Mouse (Mus musculus) cerebellum, postnatal 10 days (tissue): Measurements from ENCODE around the gene Tuba3b.

ENCODE experiments used
- DNase-seq, 2 experiments: peaks; one replicate each; pipeline ENCODE4 v3.0.0; 2021; ENCODE audit warnings: mixed read lengths in 2 of 2

Tuba3b gene

DNA sequence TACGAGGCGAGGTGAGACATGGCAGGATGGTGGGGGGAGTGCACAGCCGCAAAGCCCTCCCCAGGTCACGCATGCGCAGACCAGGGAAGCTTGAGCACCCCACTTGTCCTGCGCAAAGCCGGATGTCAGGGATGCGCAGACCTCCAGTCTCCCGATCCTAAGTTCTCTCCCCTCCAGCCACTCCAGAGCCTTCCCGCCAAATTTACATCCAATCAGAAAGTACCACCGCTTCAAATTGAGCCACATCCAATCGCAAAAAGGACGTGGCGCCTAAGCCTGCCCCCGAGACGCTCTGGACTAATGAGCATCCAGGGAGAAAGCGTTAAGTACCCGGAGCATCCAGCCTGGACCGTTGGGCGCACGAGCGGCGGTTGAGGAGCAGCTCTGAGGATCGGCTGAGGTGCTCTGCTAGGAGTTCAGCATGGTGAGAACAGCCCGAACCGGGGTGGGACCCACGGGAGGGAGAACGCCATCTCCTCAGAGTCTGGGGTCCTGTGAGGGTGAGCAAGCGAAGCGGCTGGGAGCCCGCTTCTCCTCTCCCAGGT is at the start of gene Tuba3b:
Tuba3b (plus strand) TSS at position 92 of the 545 bp plus-strand sequence.
- no peak for DNase-seq

- DNase-seq, result peak in 1 of 2 experiments; percentile 16
These were observed 48.3 kb upstream of the Tuba3b start for GRCm38 (mm10) chr6:145567296-145567695.

- DNase-seq, result peak in 1 of 2 experiments; percentile 30
These were observed 47.7 kb upstream of the Tuba3b start for GRCm38 (mm10) chr6:145567832-145568231.

DNA sequence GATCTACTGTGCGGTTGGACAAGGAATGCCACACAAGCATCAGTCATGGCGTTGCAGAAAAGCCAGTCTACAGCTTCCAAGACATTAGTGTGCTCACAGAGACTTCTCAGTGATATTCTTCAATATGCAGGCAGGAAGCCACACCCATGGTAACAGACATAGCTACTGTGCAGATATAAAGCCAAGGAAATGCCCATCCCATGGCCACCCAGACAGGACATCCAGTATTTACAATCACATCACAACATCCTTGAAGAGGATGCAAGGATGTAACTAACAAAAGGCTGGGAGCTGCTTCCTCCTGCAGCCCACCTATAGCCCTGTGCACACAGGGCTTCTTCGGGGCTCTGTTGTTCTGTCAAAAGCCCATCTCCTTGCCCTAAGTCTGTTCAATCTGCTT is 46.9 kb upstream of the Tuba3b start:
- no peak for DNase-seq

DNA sequence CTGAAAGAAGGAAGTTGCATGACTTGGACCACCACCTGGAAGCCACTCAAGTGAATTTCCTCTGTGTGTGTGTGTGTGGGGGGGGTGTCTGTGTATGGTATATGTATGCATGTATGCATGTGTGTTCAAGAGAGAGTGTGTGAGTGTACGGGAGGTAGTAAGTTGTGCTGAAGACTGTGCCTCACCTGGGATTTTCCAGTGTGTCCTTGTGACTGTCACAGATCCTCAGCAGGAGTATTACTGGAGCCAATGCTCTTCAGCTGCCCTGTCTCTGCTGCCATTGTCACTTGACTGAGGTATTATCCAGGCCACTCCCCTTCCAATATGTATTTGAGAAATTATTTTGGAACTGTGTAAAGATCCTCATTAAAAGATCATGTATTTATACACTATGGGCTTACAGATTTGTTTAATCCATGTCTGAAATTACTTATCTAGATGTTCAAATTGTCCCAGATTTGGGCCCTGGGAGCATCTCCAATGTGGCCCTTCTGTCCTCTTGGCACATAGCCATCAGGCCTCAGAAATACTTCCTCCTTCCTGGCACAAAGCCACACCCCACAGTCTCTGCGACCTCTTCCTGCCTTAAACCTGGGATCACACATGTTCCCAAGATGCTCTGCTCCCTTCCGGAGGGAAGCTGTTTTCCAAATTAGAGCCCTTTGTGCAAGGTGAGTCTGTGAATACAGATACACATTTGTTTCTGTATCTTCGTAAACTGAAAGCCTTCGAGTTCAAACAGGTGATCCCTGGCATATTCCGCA is 42.1 kb upstream of the Tuba3b start:
- DNase-seq, result peak; percentile 89

DNA sequence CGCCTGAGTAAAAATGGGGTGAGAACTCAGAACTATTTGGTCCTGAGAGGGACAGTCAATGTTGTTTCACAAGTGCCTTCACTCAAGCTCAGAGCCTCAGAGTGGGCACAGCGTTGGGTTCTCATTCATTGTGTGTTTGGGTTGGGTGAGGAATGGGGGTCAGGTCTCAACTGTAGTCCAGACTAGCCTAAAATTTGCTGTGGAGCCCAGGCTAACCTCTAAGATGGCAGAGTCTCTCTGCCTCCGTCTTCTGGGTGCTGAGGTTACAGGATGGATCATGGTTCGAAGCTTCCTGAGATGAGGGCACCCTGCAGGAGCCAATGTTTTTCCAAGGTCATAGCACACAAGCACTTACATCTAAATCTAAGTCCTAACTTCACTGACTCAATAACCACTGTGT is 38.8 kb upstream of the Tuba3b start:
- no peak for DNase-seq

DNA sequence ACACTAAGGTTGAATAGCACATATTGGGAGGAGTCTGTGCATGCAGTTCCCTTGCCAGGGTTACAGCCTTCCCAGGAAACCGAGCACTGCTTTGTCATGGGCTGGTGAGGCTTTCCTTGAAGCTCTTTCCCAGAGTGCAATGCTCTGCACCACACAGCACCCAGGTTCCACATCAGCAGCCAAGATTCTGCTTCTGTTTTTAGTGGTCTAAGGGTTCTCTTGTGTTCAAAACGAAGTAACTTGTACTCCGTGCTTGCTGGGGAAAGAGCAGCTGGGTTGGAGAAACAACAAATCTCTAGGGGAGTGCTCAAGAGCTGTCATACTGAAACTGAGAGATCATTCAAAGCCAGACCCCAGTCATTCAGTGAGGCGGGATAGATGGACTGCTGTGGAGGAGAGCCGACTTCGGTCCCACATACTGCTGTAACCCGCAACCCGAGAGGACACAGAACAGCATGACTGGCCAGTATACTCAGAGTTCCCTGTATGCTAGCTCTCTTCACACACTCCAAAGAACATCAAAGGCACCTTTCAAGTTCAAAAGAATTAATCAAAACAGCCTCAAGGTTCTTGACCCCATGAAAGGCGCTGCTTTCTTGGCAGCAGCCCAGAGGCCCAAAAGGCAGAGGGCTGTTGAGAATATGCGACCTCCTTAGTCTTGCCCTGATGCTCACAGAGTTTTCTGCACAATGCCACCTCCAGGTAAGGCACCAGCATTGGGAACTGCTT is 36.9 kb upstream of the Tuba3b start:
- DNase-seq, result peak in 1 of 2 experiments; percentile 36

DNA sequence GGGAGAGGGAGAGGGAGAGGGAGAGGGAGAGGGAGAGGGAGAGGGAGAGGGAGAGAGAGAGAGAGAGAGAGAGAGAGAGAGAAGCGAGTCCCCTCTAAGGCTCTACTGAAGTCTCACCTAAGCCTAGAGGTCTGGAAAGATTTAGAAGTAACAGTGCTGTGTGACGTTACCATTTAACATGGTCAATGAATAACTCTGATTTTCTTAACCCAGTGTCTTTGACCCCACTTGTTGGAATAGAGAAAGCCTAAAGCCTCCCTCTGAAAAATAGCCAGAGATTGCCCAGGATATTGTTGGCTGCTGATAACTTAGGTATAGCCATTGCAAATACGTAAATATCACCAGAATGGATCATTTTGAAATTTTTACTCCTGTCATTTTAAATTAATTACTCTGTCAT is 35.8 kb upstream of the Tuba3b start:
- no peak for DNase-seq

GRCm38 (mm10) chr6:145581366-145582170 is 34.0 kb upstream of the Tuba3b start:
- DNase-seq, result peak in 1 of 2 experiments; percentile 34

DNA sequence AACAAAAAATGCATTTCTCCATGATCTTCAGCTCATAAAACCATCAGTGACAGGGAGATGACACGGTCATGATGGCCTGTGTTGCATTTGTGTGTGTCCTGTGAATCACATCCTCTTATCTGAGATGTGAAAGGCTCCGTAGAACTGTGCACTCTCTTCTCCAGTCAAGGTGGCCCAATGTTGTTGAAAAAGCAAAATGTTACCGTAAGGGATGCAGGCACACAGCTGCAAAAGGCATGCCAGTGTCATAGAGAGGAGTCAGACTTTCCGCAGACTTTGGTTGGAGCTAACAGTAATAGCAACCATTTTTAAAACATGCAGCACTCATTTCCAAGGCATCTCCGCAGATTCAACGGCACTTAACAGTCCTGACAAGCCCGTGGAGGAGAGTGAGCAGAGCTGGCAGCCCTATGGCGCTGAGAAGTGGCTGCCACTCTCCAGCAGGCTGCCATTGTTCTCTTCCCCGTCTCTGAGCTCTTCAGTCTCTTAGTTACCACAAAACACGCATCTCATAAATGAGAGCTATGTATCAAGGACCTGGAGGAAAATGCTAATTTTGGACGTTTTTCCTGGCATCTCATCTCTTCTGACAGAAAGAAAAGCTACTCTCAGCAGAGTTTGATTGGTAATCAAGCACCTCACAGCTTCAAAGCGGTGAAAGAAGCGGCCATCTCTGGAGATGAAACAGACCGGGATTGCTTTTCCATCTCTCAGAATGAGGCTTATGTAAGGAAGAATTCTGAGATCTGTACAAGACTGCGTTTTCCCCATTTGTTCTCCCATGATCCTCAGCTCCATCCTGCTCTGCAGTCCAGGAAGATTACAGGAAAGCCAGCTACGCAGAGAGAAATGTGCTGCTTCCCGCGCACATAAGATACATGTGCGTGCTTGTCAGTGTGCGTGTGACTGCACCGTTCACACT is 30.2 kb upstream of the Tuba3b start:
- DNase-seq, result no peak

- DNase-seq, result no peak
These were observed 24.9 kb upstream of the Tuba3b start for GRCm38 (mm10) chr6:145590501-145591293.

DNA sequence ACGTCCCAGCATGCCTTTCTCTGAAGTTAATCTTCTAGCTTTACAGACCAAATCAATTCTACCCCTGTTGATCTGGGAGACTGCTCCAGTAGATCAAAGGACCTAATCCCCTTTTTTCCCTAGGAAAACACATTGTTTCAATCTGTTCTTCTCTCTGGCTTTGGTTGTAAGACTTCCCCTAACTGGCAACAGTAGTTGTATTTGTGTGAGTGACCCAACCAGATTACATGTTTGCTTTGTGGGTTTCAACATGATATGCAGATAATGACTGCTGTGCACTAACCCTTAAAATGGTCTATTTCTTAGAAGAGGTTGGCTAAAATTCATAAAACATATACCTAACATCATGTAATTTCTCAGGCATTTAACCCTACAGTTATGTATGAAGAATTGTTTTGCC is 24.0 kb upstream of the Tuba3b start:
- DNase-seq, result no peak

GRCm38 (mm10) chr6:145592036-145592435 is 23.5 kb upstream of the Tuba3b start:
- DNase-seq, result peak in 1 of 2 experiments; percentile 48

GRCm38 (mm10) chr6:145592531-145592998 is 23.0 kb upstream of the Tuba3b start:
- peak; percentile 54 to 55 for DNase-seq

GRCm38 (mm10) chr6:145593991-145594390 is 21.6 kb upstream of the Tuba3b start:
- DNase-seq, result no peak

GRCm38 (mm10) chr6:145595905-145596304 is 19.7 kb upstream of the Tuba3b start:
- no peak for DNase-seq

GRCm38 (mm10) chr6:145598794-145599555 is 16.6 kb upstream of the Tuba3b start:
- DNase-seq, result peak; percentile 66 to 74

DNA sequence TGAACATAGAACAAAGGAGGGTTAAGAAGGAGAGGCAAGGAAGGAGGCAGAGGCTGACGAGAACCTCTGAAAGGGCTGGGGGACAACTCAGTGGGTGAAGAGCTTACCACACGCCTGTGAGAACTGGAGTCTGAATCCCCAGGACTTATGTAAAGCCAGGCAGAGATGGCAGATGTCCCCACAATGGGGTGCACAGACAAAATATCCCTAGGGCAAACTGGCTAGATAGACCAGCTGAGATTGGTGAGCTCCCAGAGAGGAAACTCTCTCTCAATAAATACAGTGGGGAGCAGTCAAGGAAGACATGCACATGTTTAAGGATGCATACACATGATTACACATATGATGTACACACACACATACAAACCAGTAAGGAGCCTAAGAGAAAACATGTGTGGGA is 11.4 kb upstream of the Tuba3b start:
- no peak for DNase-seq

DNA sequence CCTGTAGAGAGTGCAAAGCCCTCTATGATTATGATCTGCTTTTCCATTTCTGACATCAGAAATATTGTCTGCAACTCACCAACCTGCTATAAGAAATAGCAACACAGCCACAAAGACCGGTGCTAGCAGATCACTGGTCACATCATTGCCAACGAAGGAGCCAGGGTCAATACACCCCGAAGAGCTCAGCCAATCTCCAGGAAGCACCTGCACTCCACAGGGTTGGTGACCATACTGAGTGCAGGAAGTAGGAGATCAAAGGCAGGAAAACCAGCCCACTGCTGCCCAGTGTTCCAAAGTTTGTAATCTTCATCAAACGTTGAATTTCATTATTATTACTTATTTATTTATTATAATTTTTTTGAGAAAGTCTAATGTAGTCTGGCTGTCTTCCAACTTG is 10.9 kb upstream of the Tuba3b start:
- no peak for DNase-seq

GRCm38 (mm10) chr6:145605203-145605602 is 10.4 kb upstream of the Tuba3b start:
- no peak for DNase-seq
